Mouse (Mus musculus) lung, embryonic 16.5 days (tissue): ENCODE measurements at regions not wholly inside any gene's neighbourhood (a gene's known extent, or its start where the extent isn't known, plus 50 kb on each side); places are given as distances from the start of the nearest gene placed in this dataset.
A peak's percentile ranks its signal among the peaks of the same experiment; 100 is the strongest.

Experiments
- ATAC-seq: fragments of 200-750 bp; cut with Nextera tagmentation; 2 replicates; pipeline ENCODE4 v1.8.0; 2017; ENCODE audit warnings: low read depth, mild to moderate bottlenecking, moderate library complexity
- H3K27ac ChIP-seq: fragments of 300-500 bp; sonication (generic); 2 replicates; pipeline ENCODE4 v1.5.1; 2014; ENCODE audit warnings: mild to moderate bottlenecking, control low read depth, low read length
- H3K27me3 ChIP-seq: fragments of 300-500 bp; sonication (generic); 2 replicates; pipeline ENCODE4 v1.6.1; 2014; ENCODE audit warnings: low read depth, low read length, mixed read lengths; ENCODE audit not compliant: control insufficient read depth, insufficient read depth
- H3K36me3 ChIP-seq: fragments of 300-500 bp; sonication (generic); 2 replicates; pipeline ENCODE4 v1.6.1; 2014; ENCODE audit warnings: low read length; ENCODE audit not compliant: control insufficient read depth, insufficient read depth
- H3K4me1 ChIP-seq: fragments of 300-500 bp; sonication (generic); replicated peaks from 2 replicates; pipeline ENCODE4 v1.6.1; 2014; ENCODE audit warnings: low read length, mixed read lengths; ENCODE audit not compliant: control insufficient read depth, insufficient read depth
- H3K4me2 ChIP-seq: fragments of 300-500 bp; sonication (generic); 2 replicates; pipeline ENCODE4 v1.6.1; 2014; ENCODE audit warnings: low read depth, low read length, control low read depth
- H3K4me3 ChIP-seq: fragments of 300-500 bp; sonication (generic); 2 replicates; pipeline ENCODE4 v1.5.1; 2014; ENCODE audit warnings: mild to moderate bottlenecking, low read length, control low read depth
- H3K9ac ChIP-seq: fragments of 300-500 bp; sonication (generic); 2 replicates; pipeline ENCODE4 v1.6.1; 2014; ENCODE audit warnings: low read length, control low read depth
- H3K9me3 ChIP-seq: fragments of 300-500 bp; sonication (generic); 2 replicates; pipeline ENCODE4 v1.6.1; 2016; ENCODE audit warnings: low read length; ENCODE audit not compliant: control insufficient read depth
- WGBS: fragments of 180-500 bp; shearing (Covaris S2); extraction: QIAGEN DNeasy Blood & Tissue Kit; methylation state at CpG from one replicate; pipeline ENCODE4 v1.1.7; 2014; 5-methylcytosine and 5-hydroxymethylcytosine counted together

DNA sequence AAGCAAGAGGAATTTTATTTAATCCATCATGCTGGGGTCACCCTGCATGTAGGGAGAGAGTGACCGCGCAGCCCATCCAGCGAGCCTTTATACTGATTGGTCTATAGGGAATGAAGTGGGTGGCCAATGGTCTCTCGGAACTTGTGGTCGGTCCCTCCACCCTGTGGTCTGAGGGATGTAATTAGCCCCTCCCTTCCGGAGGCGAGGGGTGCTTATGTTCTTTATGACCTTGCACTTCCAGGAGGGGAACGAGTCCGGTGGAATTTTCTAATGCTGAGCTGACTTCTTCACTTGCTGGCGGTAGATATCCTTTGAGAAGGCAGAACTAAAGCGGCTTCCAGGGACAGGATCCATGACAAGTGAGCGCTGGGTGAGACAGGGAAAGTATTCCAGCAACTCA, 60.8 kb downstream of the H2al2a start:
- Histone ChIP-seq H3K27ac (no peak overlapping the region), H3K4me3 (no peak overlapping the region), H3K4me2 (no peak overlapping the region), H3K27me3 (no peaks in the 10 kb centered on the region), H3K9ac (no peak overlapping the region), H3K4me1 (peaks cover 7% of the 10 kb centered on the region), H3K9me3 (no peaks in the 10 kb centered on the region), H3K36me3 (no peaks in the 10 kb centered on the region)
- no peak for ATAC-seq
- 77% methylated on average over 12 of the region's 12 CpGs for WGBS

DNA sequence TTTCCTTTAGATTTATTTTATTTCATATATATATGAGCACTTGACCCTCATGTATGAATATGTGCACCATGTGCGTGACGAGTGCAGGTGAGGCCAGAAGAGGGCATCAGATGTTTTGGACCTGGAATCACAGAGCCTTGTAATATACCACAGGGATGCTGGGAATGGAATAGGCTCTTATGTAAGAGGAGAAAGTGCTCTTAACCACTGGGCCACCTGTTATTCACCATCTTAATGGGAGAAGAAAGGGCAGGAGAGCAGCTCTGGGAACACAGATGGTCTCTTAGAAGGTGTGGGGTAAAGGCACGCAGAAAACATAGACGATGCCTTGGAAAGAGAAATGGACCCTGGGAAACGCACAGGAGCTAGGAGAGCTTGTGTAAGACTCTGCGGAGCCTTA, 61.3 kb downstream of the H2al2a start:
- Histone ChIP-seq H3K4me1 (peaks cover 7% of the 10 kb centered on the region), H3K36me3 (no peaks in the 10 kb centered on the region), H3K4me3 (no peak overlapping the region), H3K4me2 (no peak overlapping the region), H3K9me3 (no peaks in the 10 kb centered on the region), H3K27ac (no peak overlapping the region), H3K9ac (no peak overlapping the region), H3K27me3 (no peaks in the 10 kb centered on the region)
- 93% methylated on average over 6 of the region's 6 CpGs for WGBS
- ATAC-seq = no peak

DNA sequence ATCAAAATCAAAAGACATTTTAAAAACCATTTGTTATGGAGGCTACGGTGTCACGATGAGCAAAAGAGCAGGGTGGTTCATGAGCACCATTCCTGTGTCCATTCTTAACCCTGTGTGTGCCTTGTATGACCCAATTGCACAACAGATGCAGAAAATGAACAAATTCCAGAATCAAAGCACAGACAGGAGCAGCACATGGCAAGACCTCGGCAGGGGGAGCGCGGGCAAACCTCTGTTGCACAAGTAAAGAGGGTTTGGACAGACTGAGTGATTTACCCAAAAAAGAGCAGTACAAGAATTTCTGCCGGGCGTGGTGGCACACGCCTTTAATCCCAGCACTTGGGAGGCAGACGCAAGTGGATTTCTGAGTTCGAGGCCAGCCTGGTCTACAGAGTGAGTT, 62.1 kb downstream of the H2al2a start:
- Histone ChIP-seq H3K36me3 (no peaks in the 10 kb centered on the region), H3K27me3 (no peaks in the 10 kb centered on the region), H3K9me3 (no peaks in the 10 kb centered on the region), H3K9ac (no peak overlapping the region), H3K4me3 (no peak overlapping the region), H3K4me2 (no peak overlapping the region), H3K4me1 (peaks cover 7% of the 10 kb centered on the region; the same call in 1 of the 2 replicates), H3K27ac (no peak overlapping the region)
- ATAC-seq = no peak
- WGBS = 93% methylated on average over 10 of the region's 10 CpGs

DNA sequence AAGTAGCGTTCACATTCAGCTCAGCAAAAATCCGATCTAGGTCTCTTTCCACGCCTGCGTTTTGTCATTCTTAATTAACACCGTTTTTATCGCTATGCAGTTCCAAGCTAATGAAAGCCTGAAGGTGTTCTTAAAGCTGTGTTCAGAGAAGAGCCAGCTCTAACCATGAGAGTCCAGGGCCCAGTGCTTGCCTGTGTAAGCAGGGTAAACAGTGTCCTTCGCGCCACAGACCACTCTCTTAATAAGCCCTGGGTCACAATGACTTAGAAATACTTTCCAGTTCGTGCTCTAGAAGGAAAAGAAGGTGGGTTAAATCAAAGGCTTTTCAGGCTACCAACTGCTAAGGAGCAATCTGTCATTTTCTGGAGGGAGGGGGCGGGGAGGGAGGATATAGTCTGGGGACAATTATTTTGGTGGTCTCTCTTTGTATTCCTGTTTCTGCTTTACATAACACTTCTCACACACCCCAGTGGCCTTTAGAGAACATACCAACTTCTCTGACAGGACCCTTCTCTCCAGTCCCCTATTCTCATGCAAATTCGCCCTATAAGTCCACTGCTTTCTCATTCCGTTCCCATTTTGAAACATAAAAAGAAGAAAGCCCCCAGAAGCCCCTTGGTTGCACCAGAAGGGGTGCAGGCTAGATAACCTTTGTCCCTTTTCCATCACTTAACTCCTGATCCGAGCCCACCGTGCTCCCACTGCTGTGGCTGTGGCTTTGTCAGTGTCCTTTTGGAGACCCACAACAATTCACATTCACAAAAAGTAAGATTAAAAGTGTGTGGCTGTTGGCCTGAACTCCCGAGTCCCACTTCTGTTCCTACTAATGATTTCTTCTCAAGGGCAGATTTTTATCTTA, 63.6 kb downstream of the H2al2a start:
- no peaks in the 10 kb centered on the region for H3K27me3 ChIP-seq
- H3K4me1 ChIP-seq = 0 out of 2 replicates have a peak, but pooled peaks cover 2% of the 10 kb centered on the region
- 48% methylated on average over 15 of the region's 15 CpGs for WGBS
- H3K4me3 ChIP-seq = peak overlapping the region; percentile 17; the same call in 1 of the 2 replicates
- H3K9ac ChIP-seq = no peak overlapping the region
- no peak overlapping the region for H3K27ac ChIP-seq
- H3K4me2 ChIP-seq = peak overlapping the region; percentile 40
- no peaks in the 10 kb centered on the region for H3K9me3 ChIP-seq
- no peak for ATAC-seq
- no peaks in the 10 kb centered on the region for H3K36me3 ChIP-seq

DNA sequence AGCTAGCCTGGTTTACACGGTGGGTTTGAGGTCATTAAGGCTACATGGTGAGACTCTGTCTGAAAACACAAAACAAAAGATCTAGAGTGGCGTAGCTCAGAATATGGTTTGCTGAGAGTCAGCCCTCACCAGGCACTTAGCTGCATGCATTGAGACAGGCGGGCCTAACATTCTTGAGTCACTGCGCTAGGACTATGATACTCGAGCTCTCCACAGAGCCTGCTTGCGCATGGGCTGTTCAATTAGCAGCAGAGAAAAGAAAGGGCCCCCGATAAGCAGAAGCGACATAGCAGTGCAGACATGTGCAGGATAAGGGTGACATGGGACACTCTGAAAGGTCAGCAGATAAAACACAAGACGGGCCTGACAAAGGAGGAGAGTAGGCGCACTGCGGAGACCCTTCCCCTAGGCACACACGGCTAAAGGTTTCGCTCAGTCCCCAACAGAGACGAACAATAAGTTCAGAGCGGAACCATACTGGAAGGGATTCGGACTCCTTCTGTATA, 64.3 kb downstream of the H2al2a start:
- no peaks in the 10 kb centered on the region for H3K36me3 ChIP-seq
- peak; percentile 64; the same call in 1 of the 2 replicates for ATAC-seq
- peak overlapping the region; percentile 17; the same call in 1 of the 2 replicates for H3K4me3 ChIP-seq
- no peaks in the 10 kb centered on the region for H3K27me3 ChIP-seq
- 41% methylated on average over 16 of the region's 16 CpGs for WGBS
- H3K27ac ChIP-seq = no peak overlapping the region
- no peak overlapping the region for H3K9ac ChIP-seq
- H3K4me2 ChIP-seq = peak overlapping the region; percentile 40
- no peaks in the 10 kb centered on the region for H3K9me3 ChIP-seq
- H3K4me1 ChIP-seq = 0 out of 2 replicates have a peak, but pooled peaks cover 2% of the 10 kb centered on the region

DNA sequence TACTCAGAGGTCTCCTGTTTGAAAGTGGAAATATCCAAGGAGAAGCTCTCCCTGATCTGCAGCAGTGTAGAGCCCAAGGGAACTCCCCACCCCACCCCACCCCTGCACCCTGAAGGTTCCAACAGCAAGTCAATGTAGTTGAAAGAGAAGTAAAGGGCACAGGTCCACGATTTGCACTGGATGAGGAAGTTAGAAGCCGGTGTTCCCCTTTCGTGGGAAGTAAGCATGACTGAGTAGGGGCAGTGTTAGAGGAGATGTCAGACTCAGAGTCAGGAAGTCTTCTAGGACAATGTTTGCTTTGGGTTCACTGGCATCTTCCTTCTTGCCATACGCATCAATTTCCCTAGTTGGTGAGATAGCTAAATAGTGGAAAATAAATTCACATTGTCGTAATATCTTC, 64.9 kb downstream of the H2al2a start:
- Histone ChIP-seq H3K36me3 (no peaks in the 10 kb centered on the region), H3K9ac (no peak overlapping the region), H3K4me2 (no peak overlapping the region), H3K4me3 (no peak overlapping the region), H3K4me1 (0 out of 2 replicates have a peak, but pooled peaks cover 2% of the 10 kb centered on the region), H3K27ac (no peak overlapping the region), H3K27me3 (no peaks in the 10 kb centered on the region), H3K9me3 (no peaks in the 10 kb centered on the region)
- ATAC-seq = no peak
- WGBS = 77% methylated on average over 5 of the region's 5 CpGs

DNA sequence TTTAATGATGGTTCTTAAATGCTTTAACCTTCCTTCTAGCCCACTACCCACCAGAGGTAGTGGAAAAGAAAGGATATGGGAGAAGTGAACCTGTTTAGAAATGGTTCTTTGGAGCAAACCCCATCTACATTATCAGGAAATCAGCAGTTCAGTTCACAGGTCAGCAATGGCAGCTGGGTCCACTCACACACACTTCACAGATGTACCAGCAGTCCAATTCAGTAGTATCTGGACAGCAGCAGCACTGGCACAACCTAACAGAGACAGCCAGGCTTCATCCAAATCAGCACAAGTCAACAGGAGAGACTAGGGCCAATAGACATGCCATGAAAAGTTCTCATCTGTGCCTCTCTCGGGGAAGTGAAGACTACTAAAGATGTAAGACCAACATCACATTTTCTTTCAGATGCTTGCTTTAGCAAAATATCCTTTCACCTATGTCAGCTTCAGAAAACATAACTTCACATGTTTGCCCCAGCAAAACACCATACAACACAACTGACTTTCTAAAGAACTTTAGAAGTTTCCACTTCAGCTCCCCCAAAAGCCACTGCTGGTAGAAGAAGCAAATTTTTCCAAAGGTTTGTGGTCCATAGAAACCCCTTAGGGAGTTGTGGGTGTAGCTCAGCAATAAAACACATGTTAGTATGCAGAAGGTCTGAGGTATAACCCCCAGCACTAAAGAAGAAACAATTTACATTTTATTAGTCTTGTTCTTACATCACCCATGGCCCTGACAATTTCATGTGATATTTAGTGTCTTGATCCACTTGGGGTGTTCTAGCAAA, 77.7 kb downstream of the H2al2a start:
- H3K27me3 ChIP-seq = no peaks in the 10 kb centered on the region
- no peaks in the 10 kb centered on the region for H3K4me1 ChIP-seq
- H3K9ac ChIP-seq = no peak overlapping the region
- H3K27ac ChIP-seq = no peak overlapping the region
- 65% methylated on average over 1 of the region's 1 CpGs for WGBS
- no peak for ATAC-seq
- H3K4me2 ChIP-seq = no peak overlapping the region
- H3K9me3 ChIP-seq = no peaks in the 10 kb centered on the region
- H3K36me3 ChIP-seq = no peaks in the 10 kb centered on the region
- no peak overlapping the region for H3K4me3 ChIP-seq

DNA sequence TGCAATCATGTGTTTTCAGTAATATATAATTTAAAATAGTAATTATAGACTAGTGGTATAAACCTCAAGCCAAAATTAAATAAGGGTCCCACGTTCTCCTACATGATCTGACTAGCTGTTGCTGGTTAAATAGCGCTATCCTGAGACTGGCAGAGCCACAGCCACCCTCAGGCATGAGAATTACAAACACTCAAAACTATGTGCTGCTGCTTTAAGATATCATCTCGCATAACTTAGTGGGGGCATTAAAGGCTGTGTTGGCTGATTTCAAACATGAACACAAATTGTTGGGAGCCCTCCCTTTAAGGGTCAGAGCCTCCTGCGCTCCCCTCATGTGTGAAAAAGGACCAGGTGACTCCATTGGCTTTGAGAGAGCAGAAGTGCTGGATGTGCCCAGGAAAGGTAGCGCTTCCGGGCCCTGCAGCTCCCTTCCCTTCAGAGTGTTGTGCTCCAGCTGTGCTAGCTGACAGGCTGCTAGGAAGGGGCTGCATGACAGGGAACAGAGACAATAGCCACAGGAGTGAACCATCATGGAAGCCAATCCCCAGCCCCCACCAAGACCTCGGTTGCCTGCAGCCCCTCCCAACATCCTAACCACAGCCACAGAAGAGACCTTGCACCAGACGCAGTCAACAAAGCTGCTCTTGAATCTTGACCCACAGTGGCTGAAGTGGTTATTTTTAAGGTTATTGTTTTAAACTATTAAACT, 79.4 kb downstream of the H2al2a start:
- Histone ChIP-seq H3K9me3 (no peaks in the 10 kb centered on the region), H3K4me1 (no peaks in the 10 kb centered on the region), H3K9ac (no peak overlapping the region), H3K4me2 (no peak overlapping the region), H3K36me3 (no peaks in the 10 kb centered on the region), H3K27me3 (no peaks in the 10 kb centered on the region), H3K4me3 (no peak overlapping the region), H3K27ac (no peak overlapping the region)
- ATAC-seq = no peak
- WGBS = 20% methylated on average over 8 of the region's 8 CpGs

DNA sequence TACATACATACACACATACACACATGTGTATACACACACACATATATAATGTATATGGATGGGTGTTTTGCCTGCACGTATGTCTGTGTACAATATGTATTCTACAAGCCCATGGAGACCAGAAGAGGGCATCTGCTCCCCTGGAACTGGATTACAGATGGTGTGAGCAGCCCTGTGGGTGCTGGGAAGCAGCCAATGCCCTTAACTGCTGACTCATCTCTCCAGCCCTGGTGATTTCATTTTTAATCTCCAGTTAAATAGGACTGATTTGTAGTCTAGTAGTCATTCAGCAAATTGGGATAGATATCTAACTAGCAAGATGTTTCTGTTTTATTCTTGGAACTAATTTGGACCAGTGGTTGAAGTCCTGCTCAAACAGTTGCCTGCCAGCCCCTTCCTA, 94.1 kb downstream of the H2al2a start:
- no peaks in the 10 kb centered on the region; the same call in 1 of the 2 replicates for H3K4me1 ChIP-seq
- no peak for ATAC-seq
- no peaks in the 10 kb centered on the region for H3K36me3 ChIP-seq
- H3K4me2 ChIP-seq = no peak overlapping the region
- 87% methylated on average over 1 of the region's 1 CpGs for WGBS
- H3K27me3 ChIP-seq = no peaks in the 10 kb centered on the region
- no peak overlapping the region for H3K27ac ChIP-seq
- no peak overlapping the region for H3K4me3 ChIP-seq
- no peak overlapping the region for H3K9ac ChIP-seq
- no peaks in the 10 kb centered on the region for H3K9me3 ChIP-seq
